Mouse (Mus musculus) kidney, postnatal 36 days (tissue): ENCODE results near the gene Il25.
"Not testable (repeated sequence)": the region's sequence is repeated elsewhere in the genome, so short reads cannot be mapped to it uniquely, and the experiment has no call there.

Experiments used
- DNase-seq, 2 experiments: peaks; one replicate each; pipeline ENCODE4 v3.0.0; 2021 to 2022; ENCODE audit warnings: mixed read lengths in 2 of 2

Gene Il25

DNA sequence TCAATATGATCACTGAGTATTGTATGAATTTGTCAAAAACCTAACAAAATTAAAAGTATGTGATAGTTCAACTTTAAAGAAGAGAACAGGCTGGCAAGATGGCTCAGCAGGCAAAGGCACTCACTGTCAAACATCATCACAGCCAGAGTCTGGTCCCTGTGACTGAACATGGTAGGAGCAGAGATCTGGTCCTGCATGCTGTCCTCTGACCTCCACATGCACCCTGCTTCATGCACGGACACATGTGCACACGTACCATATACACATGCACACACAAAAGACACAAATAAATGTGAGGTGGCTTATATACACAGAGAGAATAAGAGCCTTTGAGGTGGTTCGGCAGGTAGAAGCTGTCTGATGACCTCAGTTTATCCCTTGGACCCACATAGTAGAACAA lies 23.0 kb downstream of the Il25 start:
- no peak for DNase-seq

DNA sequence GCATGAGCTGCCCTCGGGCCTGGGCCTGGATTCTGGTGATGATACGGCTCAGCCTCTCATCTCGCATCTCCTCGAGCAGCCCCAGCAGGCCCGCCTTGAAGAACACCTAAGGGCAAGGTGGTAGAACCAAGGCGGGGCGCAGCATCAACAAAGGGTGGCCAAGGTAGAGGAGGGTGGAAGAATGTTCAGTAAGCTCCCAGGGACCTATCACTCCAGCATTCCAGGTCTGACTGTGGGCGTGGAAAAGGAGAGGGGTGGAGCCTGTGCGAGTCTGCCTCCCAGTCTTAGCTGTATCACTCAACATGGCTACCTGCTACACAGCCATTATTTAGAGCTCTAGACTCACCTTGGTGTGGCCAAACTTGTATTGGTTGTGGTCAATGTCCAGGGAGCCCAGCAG lies 24.0 kb downstream of the Il25 start:
- no peak for DNase-seq

DNA sequence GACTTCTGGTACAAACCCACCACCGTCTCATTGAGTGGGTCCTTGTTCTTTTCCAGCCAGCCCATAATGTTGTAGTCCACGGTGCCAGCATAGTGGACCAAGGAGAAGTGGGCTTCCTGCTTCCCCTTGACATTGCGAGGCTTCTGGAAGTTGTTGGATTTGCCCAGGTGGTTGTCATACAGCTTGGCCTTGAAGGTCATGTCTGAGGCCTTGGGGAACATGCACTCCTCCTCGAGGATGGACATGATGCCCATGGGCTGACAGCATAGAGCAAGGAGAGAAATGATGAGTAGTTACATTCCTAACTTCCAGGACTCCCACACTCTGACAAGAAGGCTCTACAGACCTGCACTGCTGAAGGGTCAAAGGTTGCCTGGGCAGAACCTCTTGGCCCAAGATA lies 26.0 kb downstream of the Il25 start:
- DNase-seq: no peak

- no peak for DNase-seq
Measured at GRCm38 (mm10) chr14:54959197-54959596, 26.7 kb downstream of the Il25 start.

- not testable (repeated sequence) for DNase-seq
Measured at GRCm38 (mm10) chr14:54959853-54960613, 27.5 kb downstream of the Il25 start.

- no peak for DNase-seq
Measured at GRCm38 (mm10) chr14:54960769-54961168, 28.3 kb downstream of the Il25 start.

DNA sequence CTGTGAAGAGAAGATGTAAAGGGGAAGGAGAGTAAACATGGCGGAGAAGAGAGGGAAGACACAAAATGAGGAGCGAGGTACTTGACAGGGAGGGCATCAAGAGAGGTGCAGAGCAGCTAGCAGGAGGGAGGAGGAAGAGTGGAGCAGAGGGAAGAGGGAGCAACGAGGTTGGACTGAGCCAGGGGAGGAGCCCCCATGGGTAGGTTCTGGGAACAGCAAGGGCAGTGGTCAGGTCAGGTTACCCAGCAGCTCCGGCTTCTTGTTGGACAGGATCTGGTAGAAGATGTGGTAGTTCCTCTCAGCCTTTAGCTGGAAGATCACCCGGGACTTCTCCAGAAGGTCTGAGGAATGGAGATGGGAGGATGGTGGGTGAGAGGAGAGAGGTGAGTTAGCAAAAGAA lies 29.0 kb downstream of the Il25 start:
- no peak for DNase-seq

GRCm38 (mm10) chr14:54962714-54963113 lies 30.2 kb downstream of the Il25 start:
- no peak for DNase-seq

DNA sequence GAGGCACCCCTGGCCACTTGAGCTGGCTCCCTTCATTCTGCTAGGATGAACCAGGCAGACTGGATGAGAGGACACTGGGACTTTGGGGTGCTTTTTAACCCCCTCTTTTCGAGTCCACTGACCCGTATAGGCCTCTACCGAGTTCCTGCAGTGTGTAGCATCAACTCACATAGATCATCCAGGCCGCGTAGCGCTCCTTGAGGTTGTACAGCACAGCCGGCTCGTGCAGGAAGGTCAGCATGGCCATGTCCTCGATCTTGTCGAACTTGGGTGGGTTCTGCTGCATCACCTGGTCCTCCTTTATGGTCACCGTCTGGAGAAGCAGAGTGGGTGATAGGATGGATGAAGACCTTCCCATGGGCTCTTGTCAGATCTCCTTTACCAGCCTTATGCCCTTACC lies 31.2 kb downstream of the Il25 start:
- no peak for DNase-seq

DNA sequence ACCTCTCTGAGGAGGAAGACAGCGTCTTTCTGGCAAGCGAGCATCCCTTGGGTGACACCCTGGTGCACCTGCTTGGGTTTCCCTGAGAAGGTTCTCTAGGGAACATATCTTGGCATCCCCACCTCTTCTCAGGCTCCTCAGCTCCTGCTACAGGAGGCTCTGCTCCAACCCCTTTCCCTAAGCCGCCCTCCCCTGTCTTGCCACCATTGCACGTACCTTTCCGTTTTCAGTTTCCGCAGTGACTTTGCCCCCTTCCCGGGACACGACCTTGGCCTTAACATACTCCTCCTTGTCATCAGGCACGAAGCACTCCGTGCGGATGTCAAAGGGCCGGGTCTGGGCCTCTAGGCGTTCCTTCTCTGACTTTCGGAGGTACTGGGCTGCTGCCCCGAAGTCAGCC lies 32.5 kb downstream of the Il25 start:
- DNase-seq: no peak

- no peak for DNase-seq
Measured at GRCm38 (mm10) chr14:54965631-54966030, 33.1 kb downstream of the Il25 start.

DNA sequence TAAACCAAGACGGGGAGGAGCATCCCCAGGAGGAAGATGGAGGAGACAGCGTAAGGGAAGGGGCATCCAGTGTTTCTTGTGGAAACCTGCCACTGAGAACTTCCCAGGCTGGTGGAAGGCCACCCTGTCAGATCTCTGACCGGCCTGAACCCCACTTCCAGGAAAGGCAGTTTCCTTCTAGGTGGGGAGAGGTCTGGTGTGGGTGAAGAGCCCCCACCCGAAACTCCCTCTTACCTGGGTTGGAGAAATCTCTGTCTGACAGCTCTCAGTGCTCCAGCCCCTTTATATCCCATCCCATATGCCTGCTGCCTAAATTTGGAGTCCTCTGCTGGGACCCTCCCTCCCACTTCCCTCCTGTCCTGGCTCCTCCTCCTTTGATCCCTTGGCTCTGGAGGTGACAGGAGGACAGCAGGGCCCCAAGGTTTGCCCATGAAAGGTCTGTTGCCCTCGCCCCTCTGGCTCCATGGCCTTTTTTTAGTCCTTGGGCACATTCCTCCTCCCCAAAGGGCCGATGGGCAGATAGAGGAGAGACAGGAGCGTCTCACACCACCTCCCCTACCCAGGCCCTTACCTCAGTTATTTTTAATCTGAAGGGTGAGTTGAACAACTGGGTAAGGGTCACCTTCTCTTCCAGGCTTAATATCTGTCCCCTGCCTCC lies 34.0 kb downstream of the Il25 start, which contains the start of gene Myh6:
Gene Myh6 (minus strand): TSS at position 608 of the 658 bp plus-strand sequence.
- no peak for DNase-seq

DNA sequence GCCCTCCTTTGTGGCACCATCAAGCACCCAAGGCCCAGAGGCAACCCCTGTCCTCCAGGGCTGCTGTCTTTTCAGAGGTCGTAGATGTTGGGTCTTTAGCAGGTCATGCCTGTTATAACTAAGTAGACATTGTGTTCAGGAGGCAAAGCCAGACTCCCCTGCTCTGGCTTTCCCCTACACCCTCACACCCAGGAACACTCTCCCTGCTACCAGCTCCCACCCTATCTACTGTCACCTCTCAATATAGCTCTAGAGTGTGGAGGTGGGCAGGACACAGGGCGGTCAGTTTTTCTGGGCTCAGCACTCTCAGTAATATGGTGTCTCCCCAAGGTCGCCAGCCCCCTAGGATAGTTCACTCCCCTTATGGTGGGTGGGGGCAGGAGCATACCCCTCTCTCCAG lies 35.4 kb downstream of the Il25 start:
- no peak for DNase-seq

- DNase-seq: no peak
Measured at GRCm38 (mm10) chr14:54968344-54968743, 35.8 kb downstream of the Il25 start.

DNA sequence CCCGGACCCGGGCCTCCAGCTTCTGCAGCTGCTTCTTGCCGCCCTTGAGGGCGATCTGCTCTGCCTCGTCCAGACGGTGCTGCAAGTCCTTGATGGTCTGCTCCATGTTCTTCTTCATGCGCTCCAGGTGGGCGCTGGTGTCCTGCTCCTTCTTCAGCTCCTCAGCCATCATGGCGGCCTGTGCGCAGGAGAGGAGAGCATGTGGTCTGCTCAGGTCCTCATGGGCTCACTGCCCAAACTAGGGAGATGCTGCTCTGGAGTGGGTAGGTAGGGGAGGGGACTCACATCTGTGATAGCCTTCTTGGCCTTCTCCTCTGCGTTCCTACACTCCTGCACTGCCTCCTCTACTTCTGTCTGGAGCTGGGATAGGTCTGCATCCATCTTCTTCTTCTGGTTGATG lies 40.3 kb downstream of the Il25 start:
- DNase-seq: not testable (repeated sequence)

- DNase-seq: no peak
Measured at GRCm38 (mm10) chr14:54974068-54974791, 41.7 kb downstream of the Il25 start.

DNA sequence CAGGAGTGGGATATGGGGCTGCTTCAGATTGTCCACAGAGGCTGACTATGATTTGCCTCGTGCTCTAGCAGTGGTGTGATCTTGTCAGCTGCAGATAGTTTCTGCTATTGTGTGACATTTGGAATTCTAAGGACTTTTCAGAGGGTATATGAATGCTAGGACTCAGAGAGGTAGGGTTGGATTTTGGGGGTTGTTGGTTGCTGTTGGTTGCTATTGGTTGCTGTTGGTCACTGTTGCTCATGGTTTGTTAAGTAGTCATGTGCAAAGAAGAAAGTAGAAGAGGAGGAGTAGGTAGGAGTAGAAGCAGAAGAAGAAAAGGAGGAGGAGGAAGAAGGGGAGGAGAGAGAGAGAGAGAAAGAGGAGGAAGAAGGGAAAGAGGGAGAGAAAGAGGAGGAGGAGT lies 44.1 kb downstream of the Il25 start, which contains the start of gene Gm17428:
Gene Gm17428 (plus strand): TSS at position 301 of the 400 bp plus-strand sequence.
- no peak for DNase-seq

GRCm38 (mm10) chr14:54978664-54979063 lies 46.2 kb downstream of the Il25 start:
- no peak for DNase-seq

GRCm38 (mm10) chr14:54981934-54982333 lies 49.4 kb downstream of the Il25 start:
- DNase-seq: no peak
